Mouse (Mus musculus) spleen, adult 2 months (tissue): ENCODE results near the gene Prl3c1.

Experiments used
- CTCF ChIP-seq: fragments of 200-500 bp; IDR thresholded peaks from 2 replicates; pipeline ENCODE4 v1.5.1; 2011; ENCODE audit warnings: mild to moderate bottlenecking, inconsistent platforms; ENCODE audit not compliant: insufficient read depth, insufficient read length, insufficient replicate concordance; ENCODE audit errors: extremely low read depth
- POLR2A ChIP-seq: fragments of 200-500 bp; IDR thresholded peaks from 2 replicates; pipeline ENCODE4 v1.6.1; 2011; ENCODE audit warnings: low read depth, low read length, inconsistent platforms

- TF ChIP-seq POLR2A (no peak), CTCF (no peak)
These were observed 48.2 kb upstream of the Prl3c1 start for GRCm38 (mm10) chr13:27148264-27148663.
